Comparison of ENCODE assay signal across 1 mouse cellular context in the genomic region with DNA sequence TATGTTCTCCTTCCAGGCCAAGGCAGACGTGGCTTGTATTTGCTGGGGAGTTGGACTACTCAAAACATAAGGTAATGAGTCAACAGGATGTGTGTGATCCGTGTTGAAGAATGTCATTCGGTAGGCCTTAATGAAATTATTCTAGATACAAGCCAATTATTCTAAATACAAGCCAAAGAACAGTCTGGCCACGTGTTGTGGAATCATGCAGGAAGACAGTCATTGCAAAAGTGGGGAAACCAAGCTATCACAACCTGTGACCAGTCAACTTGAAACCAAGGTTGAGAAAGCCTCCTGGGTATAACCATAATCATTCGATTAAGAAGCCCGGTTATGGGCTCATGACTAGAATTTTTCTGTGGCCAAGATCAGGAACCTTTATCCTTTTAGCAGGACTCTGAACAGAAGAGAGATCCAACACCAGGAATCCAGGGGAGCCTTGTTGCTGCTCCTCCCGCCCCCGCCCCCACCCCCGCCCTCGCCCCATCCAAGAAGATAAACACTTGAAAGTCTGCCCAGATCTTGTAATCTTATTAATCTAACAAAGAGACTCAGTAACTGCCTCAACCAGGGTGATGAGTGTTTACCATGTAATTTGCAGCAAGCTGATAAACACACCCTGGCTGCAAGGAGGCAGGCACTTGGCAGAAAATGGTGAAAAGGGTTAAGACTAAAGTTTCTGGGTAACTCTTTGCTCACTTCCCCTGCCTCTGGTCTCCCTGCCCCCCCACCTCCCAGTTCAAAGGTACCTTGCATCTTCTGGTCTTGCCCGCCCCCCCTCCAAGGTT.
TF ChIP-seq lines count a peak whose summit lies in the region.

No protein-coding gene starts in this region.

TF ChIP-seq in MEL, 35 proteins besides CTCF, POLR2A, EP300 and RAD21 (continued from another document):
- TF ChIP-seq POLR2AphosphoS5 (IDR thresholded peaks at IDR 0.05; ENCODE audit: borderline replicate concordance, low read depth, low read length) = no peak
- peak; percentile 58 for TF ChIP-seq CHD2 (IDR thresholded peaks at IDR 0.05; ENCODE audit: low read length)
- TF ChIP-seq TBP (IDR thresholded peaks at IDR 0.05; ENCODE audit: low read depth, low read length) = no peak
- TF ChIP-seq SIN3A (IDR thresholded peaks at IDR 0.05; ENCODE audit: low read length) = peak; percentile 89
- no peak for TF ChIP-seq CHD1 (IDR thresholded peaks at IDR 0.05; ENCODE audit: low read depth, low read length)
- no peak for TF ChIP-seq UBTF (IDR thresholded peaks at IDR 0.05; ENCODE audit: borderline replicate concordance, insufficient read depth, low read depth, low read length)
- peak; percentile 64; the same call in 1 of the 2 replicates for TF ChIP-seq BHLHE40 (IDR thresholded peaks at IDR 0.05; ENCODE audit: borderline replicate concordance, low read depth, low read length)
- TF ChIP-seq TAL1 (IDR thresholded peaks at IDR 0.05; ENCODE audit: low read length) = no peak
- TF ChIP-seq MAX (IDR thresholded peaks at IDR 0.05; ENCODE audit: low read length) = no peak
- TF ChIP-seq KAT2A (conservative IDR thresholded peaks at IDR 0.05; ENCODE audit: low read depth, low read length) = 0 out of 2 replicates have a peak, but pooled peaks have one; percentile 31
- TF ChIP-seq MAFK (IDR thresholded peaks at IDR 0.05; ENCODE audit: borderline replicate concordance, low read depth, low read length) = peak; percentile 60; the same call in 1 of the 2 replicates
- 0 out of 2 replicates have a peak, but pooled peaks have one; percentile 51 for TF ChIP-seq JUND (IDR thresholded peaks at IDR 0.05; ENCODE audit: low read depth, low read length)
- TF ChIP-seq MYB (IDR thresholded peaks at IDR 0.05; ENCODE audit: low read depth, low read length) = peak; percentile 81
- no peak for TF ChIP-seq ELF1 (IDR thresholded peaks at IDR 0.05; ENCODE audit: low read depth, low read length)
- TF ChIP-seq MYC (IDR thresholded peaks at IDR 0.05; ENCODE audit: low read depth, low read length) = no peak; the same call in 1 of the 2 replicates
- TF ChIP-seq GATA1 (IDR thresholded peaks at IDR 0.05; ENCODE audit: low read depth, low read length) = peak; percentile 86
- TF ChIP-seq ZKSCAN1 (IDR thresholded peaks at IDR 0.05; ENCODE audit: low read depth, low read length) = no peak; the same call in 1 of the 2 replicates
- TF ChIP-seq ZC3H11A (IDR thresholded peaks at IDR 0.05; ENCODE audit: low read depth, low read length) = no peak; the same call in 1 of the 2 replicates
- 0 out of 2 replicates have a peak, but pooled peaks have one; percentile 20 for TF ChIP-seq NRF1 (IDR thresholded peaks at IDR 0.05; ENCODE audit: insufficient read depth, low read depth, low read length, poor library complexity, severe bottlenecking)
- peak; percentile 38; the same call in 1 of the 2 replicates for TF ChIP-seq NELFE (IDR thresholded peaks at IDR 0.05; ENCODE audit: low read depth, low read length)
- peak; percentile 46; the same call in 1 of the 2 replicates for TF ChIP-seq MEF2A (IDR thresholded peaks at IDR 0.05; ENCODE audit: extremely low read depth, insufficient replicate concordance, low read depth, low read length, poor library complexity, severe bottlenecking)
- TF ChIP-seq E2F4 (IDR thresholded peaks at IDR 0.05; ENCODE audit: borderline replicate concordance, low read depth, low read length) = no peak
- TF ChIP-seq HCFC1 (IDR thresholded peaks at IDR 0.05; ENCODE audit: low read depth, low read length) = peak; percentile 71
